ENCODE assay signal across 11 mouse cellular contexts in genomic region chr1:132040201-132040621, GRCm38 (mm10). TPM values are rescaled to one million over a fixed set of nuclear protein-coding genes. Genes with fewer than 3 reads are reported as not detected.
A peak's percentile ranks its signal among the peaks of the same experiment; 100 is the strongest.
DNase-seq lines count a peak whose midpoint lies in the region; ATAC-seq lines count a peak whose summit lies in the region.
"Had no signal": no experiment of that assay in that cellular context is flagged by ENCODE, and none has a peak within 500 bp of the region (broad histone marks: within the 10 kb centered on the region; RNA-seq: fewer than 3 reads in every experiment).

No protein-coding gene starts in this region.

- ATAC-seq in forebrain, embryonic 16.5 days = no peak
- no peak for ATAC-seq in limb, embryonic 15.5 days (ENCODE audit: insufficient number of reproducible peaks, low FRiP score, low TSS enrichment, low read depth)
- ATAC-seq in megakaryocyte progenitor cell, adult 5-6 weeks (replicated peaks; ENCODE audit: poor library complexity) = no peak

- WGBS in forebrain, embryonic 10.5 days = 82% methylated on average over 9 of the region's 9 CpGs
- 60% methylated on average over 9 of the region's 9 CpGs for WGBS in forebrain, embryonic 16.5 days
- WGBS in limb, embryonic 15.5 days = 53% methylated on average over 9 of the region's 9 CpGs

- peaks cover 5% of the 10 kb centered on the region; the same call in 1 of the 2 replicates for H3K36me3 ChIP-seq in forebrain, embryonic 10.5 days (replicated peaks)
- no peaks in the 10 kb centered on the region for H3K36me3 ChIP-seq in forebrain, embryonic 16.5 days (ENCODE audit: control insufficient read depth, insufficient read depth)
- peaks cover 3% of the 10 kb centered on the region; the same call in 1 of the 2 replicates for H3K36me3 ChIP-seq in limb, embryonic 15.5 days

- intact Hi-C loops in heart, postnatal 36 days (cut with DNase I) = loop anchor here (1.0 kb wide), 1 partner anchor 33 kb away; the partner anchor contains the start of gene Elk4

- no peaks in the 10 kb centered on the region for H3K27me3 ChIP-seq in forebrain, embryonic 10.5 days (ENCODE audit: poor library complexity, severe bottlenecking)
- no peaks in the 10 kb centered on the region for H3K27me3 ChIP-seq in forebrain, embryonic 16.5 days (replicated peaks; ENCODE audit: control insufficient read depth, insufficient read depth, low read length)
- H3K27me3 ChIP-seq in limb, embryonic 15.5 days = no peaks in the 10 kb centered on the region
- H3K27me3 ChIP-seq: embryonic facial prominence, embryonic 15.5 days had no signal

- no peak overlapping the region for H3K9ac ChIP-seq in forebrain, embryonic 16.5 days (replicated peaks; ENCODE audit: low read depth, low read length)
- H3K9ac ChIP-seq in limb, embryonic 15.5 days = no peak overlapping the region
- H3K9ac ChIP-seq: embryonic facial prominence, embryonic 15.5 days had no signal

- DNase-seq in forebrain, embryonic 10.5 days (ENCODE audit: extremely low spot score, low spot score) = no peak
- DNase-seq in heart, postnatal 36 days = peak; percentile 31 to 37
- DNase-seq in frontal cortex, adult 2 months (ENCODE audit: extremely low spot score in 1 of 2, low spot score in 1 of 2) = no peak
- no peak for DNase-seq in MN1 (ENCODE audit: low spot score)
- DNase-seq: layer of hippocampus, postnatal 36 days had no signal

- H3K4me3 ChIP-seq in forebrain, embryonic 10.5 days = no peak overlapping the region
- H3K4me3 ChIP-seq in forebrain, embryonic 16.5 days (replicated peaks; ENCODE audit: low read length) = no peak overlapping the region
- H3K4me3 ChIP-seq in brown adipose tissue, adult 24 weeks (ENCODE audit: insufficient read depth, low read depth, low read length) = no peak overlapping the region
- H3K4me3 ChIP-seq in limb, embryonic 15.5 days = no peak overlapping the region
- H3K4me3 ChIP-seq: embryonic facial prominence, embryonic 15.5 days; myocyte had no signal

- no peaks in the 10 kb centered on the region for H3K4me1 ChIP-seq in forebrain, embryonic 10.5 days
- peaks cover 9% of the 10 kb centered on the region for H3K4me1 ChIP-seq in forebrain, embryonic 16.5 days (replicated peaks; ENCODE audit: control insufficient read depth, insufficient read depth, low read length)
- H3K4me1 ChIP-seq in brown adipose tissue, adult 24 weeks (ENCODE audit: control insufficient read depth, insufficient read depth, insufficient read length, low read length) = peaks cover 18% of the 10 kb centered on the region
- H3K4me1 ChIP-seq in limb, embryonic 15.5 days = 0 out of 2 replicates have a peak, but pooled peaks cover 12% of the 10 kb centered on the region
- H3K4me1 ChIP-seq: embryonic facial prominence, embryonic 15.5 days had no signal

- no peak overlapping the region for H3K4me2 ChIP-seq in forebrain, embryonic 16.5 days (ENCODE audit: low read length)
- no peak overlapping the region for H3K4me2 ChIP-seq in limb, embryonic 15.5 days
- H3K4me2 ChIP-seq: embryonic facial prominence, embryonic 15.5 days had no signal

- H3K9me3 ChIP-seq in forebrain, embryonic 10.5 days = no peaks in the 10 kb centered on the region
- H3K9me3 ChIP-seq in forebrain, embryonic 16.5 days (ENCODE audit: control insufficient read depth, low read length) = no peaks in the 10 kb centered on the region
- no peaks in the 10 kb centered on the region for H3K9me3 ChIP-seq in limb, embryonic 15.5 days
- H3K9me3 ChIP-seq: embryonic facial prominence, embryonic 15.5 days had no signal

- H3K27ac ChIP-seq in forebrain, embryonic 10.5 days = peak overlapping the region; percentile 22; the same call in 1 of the 2 replicates
- H3K27ac ChIP-seq in forebrain, embryonic 16.5 days (ENCODE audit: low read length) = no peak overlapping the region
- peak overlapping the region; percentile 84 for H3K27ac ChIP-seq in brown adipose tissue, adult 24 weeks (replicated peaks; ENCODE audit: low read depth, low read length)
- H3K27ac ChIP-seq in limb, embryonic 15.5 days = peak overlapping the region; percentile 51; the same call in 1 of the 2 replicates
- H3K27ac ChIP-seq: embryonic facial prominence, embryonic 15.5 days had no signal

RNA-seq across cellular contexts. Expression of gene Mfsd4a, which starts 27.7 kb away (rescaled TPM):
- 11.1 and 13.0 TPM in 2 replicates for polyA plus RNA-seq in forebrain, embryonic 10.5 days (2016; fragmentation: Nextera tagmentation; extraction: Ambion mirVana)
- polyA plus RNA-seq in forebrain, embryonic 16.5 days (2015; fragmentation: Nextera tagmentation; extraction: Ambion mirVana) = 10.9 and 11.2 TPM in 2 replicates
- polyA plus RNA-seq in brown adipose tissue, adult 24 weeks (2012; ENCODE audit: insufficient read depth, insufficient read length, missing spikeins) = 0.44 and 1.8 TPM in 2 replicates
- total RNA-seq in heart, postnatal 36 days (2021) = 1 to 10 TPM; 1.4 to 2.3 TPM
- polyA plus RNA-seq in limb, embryonic 15.5 days (2015; fragmentation: Nextera tagmentation; extraction: Ambion mirVana) = 11.7 and 14.7 TPM in 2 replicates
- polyA plus RNA-seq in frontal cortex, adult 2 months (2012; rRNA removed) = 44.8 and 53.1 TPM in 2 replicates
- 0.52 TPM in 1 of 2 replicates, not detected in the other for total RNA-seq in megakaryocyte progenitor cell, adult 5-6 weeks (2015)
- total RNA-seq in megakaryocyte progenitor cell, adult 5-6 weeks (2017) = 0.20 and 0.25 TPM in 2 replicates

RNA-seq across cellular contexts. Expression of gene Elk4, which starts 32.8 kb away (rescaled TPM):
- polyA plus RNA-seq in forebrain, embryonic 10.5 days (2016; fragmentation: Nextera tagmentation; extraction: Ambion mirVana) = 12.0 and 13.8 TPM in 2 replicates
- polyA plus RNA-seq in forebrain, embryonic 16.5 days (2015; fragmentation: Nextera tagmentation; extraction: Ambion mirVana) = 12.5 and 13.5 TPM in 2 replicates
- 38.8 and 47.3 TPM in 2 replicates for polyA plus RNA-seq in brown adipose tissue, adult 24 weeks (2012; ENCODE audit: insufficient read depth, insufficient read length, missing spikeins)
- 10 to 100 TPM; 91.5 to 91.8 TPM for total RNA-seq in heart, postnatal 36 days (2021)
- polyA plus RNA-seq in limb, embryonic 15.5 days (2015; fragmentation: Nextera tagmentation; extraction: Ambion mirVana) = 24.3 and 24.4 TPM in 2 replicates
- 22.7 and 23.2 TPM in 2 replicates for polyA plus RNA-seq in frontal cortex, adult 2 months (2012; rRNA removed)
- total RNA-seq in megakaryocyte progenitor cell, adult 5-6 weeks (2015) = 87.7 and 98.6 TPM in 2 replicates
- total RNA-seq in megakaryocyte progenitor cell, adult 5-6 weeks (2017) = 44.3 and 73.1 TPM in 2 replicates

Comparison
In these comparisons a context has a peak if more than half of its experiments do, and no peak if none do; other contexts are left out.
1. DNase-seq: peak in heart, postnatal 36 days (2 of 2); none in forebrain, embryonic 10.5 days (single experiment), frontal cortex, adult 2 months (0 of 2) and MN1 (single experiment).